Mouse (Mus musculus): Measurements from ENCODE around the gene Dazap1.

GRCm38 (mm10) chr10:80248971-80249640 lies 12.2 kb upstream of the Dazap1 start, which contains the start of gene Ndufs7:
- TF ChIP-seq POLR2A (IDR thresholded peaks at IDR 0.05; ENCODE audit: borderline replicate concordance, low read depth, low read length) (peak; percentile 15; the same call in 1 of the 2 replicates), CTCF (IDR thresholded peaks at IDR 0.05; ENCODE audit: low read depth, low read length) (no peak)

Data from bone marrow macrophage, adult 2 months (primary cell).